Mouse (Mus musculus) kidney, embryonic 16.5 days (tissue): Measurements from ENCODE around the gene Unc5a. TPM values are rescaled to one million over a fixed set of nuclear protein-coding genes. Genes with fewer than 3 reads are reported as not detected.

ENCODE experiments used
- ATAC-seq: fragments of 200-750 bp; cut with Nextera tagmentation; 2 replicates; pipeline ENCODE4 v1.8.0; 2017; ENCODE audit warnings: moderate TSS enrichment; ENCODE audit not compliant: low FRiP score, low TSS enrichment
- H3K27ac ChIP-seq: fragments of 300-500 bp; sonication (generic); 2 replicates; pipeline ENCODE4 v1.5.1; 2014; ENCODE audit warnings: low read length
- H3K27me3 ChIP-seq: fragments of 300-500 bp; sonication (generic); 2 replicates; pipeline ENCODE4 v1.6.1; 2014; ENCODE audit warnings: low read length, control low read depth, mixed read lengths; ENCODE audit not compliant: insufficient read depth
- H3K36me3 ChIP-seq: fragments of 300-500 bp; sonication (generic); 2 replicates; pipeline ENCODE4 v1.6.1; 2014; ENCODE audit warnings: low read length, control low read depth, mixed read lengths; ENCODE audit not compliant: insufficient read depth
- H3K4me1 ChIP-seq: fragments of 300-500 bp; sonication (generic); 2 replicates; pipeline ENCODE4 v1.6.1; 2014; ENCODE audit warnings: low read length, control low read depth, mixed read lengths; ENCODE audit not compliant: insufficient read depth
- H3K4me2 ChIP-seq: fragments of 300-500 bp; sonication (generic); replicated peaks from 2 replicates; pipeline ENCODE4 v1.6.1; 2014; ENCODE audit warnings: low read depth, low read length
- H3K4me3 ChIP-seq: fragments of 300-500 bp; sonication (generic); 2 replicates; pipeline ENCODE4 v1.5.1; 2014; ENCODE audit warnings: mild to moderate bottlenecking, low read length
- H3K9ac ChIP-seq: fragments of 300-500 bp; sonication (generic); replicated peaks from 2 replicates; pipeline ENCODE4 v1.6.1; 2014; ENCODE audit warnings: low read length
- H3K9me3 ChIP-seq: fragments of 300-500 bp; sonication (generic); 2 replicates; pipeline ENCODE4 v1.6.1; 2016; ENCODE audit warnings: low read length, control low read depth
- WGBS: fragments of 180-500 bp; shearing (Covaris S2); extraction: QIAGEN DNeasy Blood & Tissue Kit; methylation state at CpG from one replicate; pipeline ENCODE4 v1.1.7; 2014; 5-methylcytosine and 5-hydroxymethylcytosine counted together
- polyA plus RNA-seq: library from polyadenylated mRNA; unstranded; fragments of >200 nt; fragmentation: Nextera tagmentation; extraction: Ambion mirVana; gene quantifications from 2 replicates; pipeline ENCODE4 v1.2.1, GENCODE M21; 2015

Unc5a gene
- polyA plus RNA-seq, 1 experiment from 2014 or later = 2.7 TPM

DNA sequence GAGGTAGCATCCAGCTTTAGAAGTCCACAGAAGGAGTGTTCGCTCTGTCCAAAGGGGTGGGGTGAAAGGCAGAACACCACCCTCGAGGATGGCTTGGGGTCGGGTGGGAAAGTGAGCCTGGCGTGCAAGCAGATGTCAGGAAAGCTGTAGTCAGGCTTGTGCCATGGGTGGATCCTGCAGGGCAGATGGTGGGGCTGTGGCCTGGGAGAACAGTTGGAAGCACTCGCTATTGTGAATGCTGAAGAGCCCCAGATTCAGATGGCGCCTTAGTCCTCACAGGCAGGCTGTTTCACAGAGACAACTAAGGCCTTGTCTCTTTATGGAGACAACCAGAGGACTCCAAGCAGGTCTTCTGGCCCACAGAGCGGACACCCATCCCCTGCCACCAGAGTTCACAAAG, 43.0 kb downstream of the Unc5a start:
- Histone ChIP-seq H3K27me3 (peaks cover 10% of the 10 kb centered on the region; the same call in 1 of the 2 replicates), H3K27ac (no peak overlapping the region), H3K4me2 (no peak overlapping the region), H3K9me3 (no peaks in the 10 kb centered on the region), H3K4me3 (no peak overlapping the region), H3K36me3 (no peaks in the 10 kb centered on the region), H3K9ac (no peak overlapping the region), H3K4me1 (peaks cover 16% of the 10 kb centered on the region)
- ATAC-seq = no peak
- WGBS = 86% methylated on average over 7 of the region's 7 CpGs

DNA sequence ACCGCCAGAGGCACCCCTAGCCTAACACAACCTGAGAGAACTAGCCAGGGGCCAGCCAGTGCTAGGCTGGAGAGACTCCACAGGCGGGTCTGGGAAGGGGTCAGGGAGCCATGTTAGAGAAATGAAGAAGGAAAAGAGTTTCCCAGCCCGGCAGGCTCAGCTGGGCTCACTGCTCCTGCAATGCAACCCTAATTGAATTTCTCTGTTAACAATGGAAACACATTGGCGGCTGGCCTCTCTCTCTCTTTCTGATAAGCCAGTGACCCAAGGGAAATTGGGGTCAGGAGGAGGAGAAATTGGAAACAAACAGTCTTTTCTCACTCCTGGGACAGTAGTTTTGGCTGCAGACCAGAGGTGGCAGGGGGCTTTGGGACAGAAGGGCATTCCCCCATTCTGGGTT, 45.4 kb downstream of the Unc5a start:
- Histone ChIP-seq H3K4me1 (peaks cover 6% of the 10 kb centered on the region; the same call in 1 of the 2 replicates), H3K36me3 (no peaks in the 10 kb centered on the region), H3K4me2 (no peak overlapping the region), H3K4me3 (no peak overlapping the region), H3K27ac (no peak overlapping the region), H3K9me3 (no peaks in the 10 kb centered on the region), H3K9ac (no peak overlapping the region), H3K27me3 (peaks cover 10% of the 10 kb centered on the region; the same call in 1 of the 2 replicates)
- no peak for ATAC-seq
- 21% methylated on average over 4 of the region's 4 CpGs for WGBS

DNA sequence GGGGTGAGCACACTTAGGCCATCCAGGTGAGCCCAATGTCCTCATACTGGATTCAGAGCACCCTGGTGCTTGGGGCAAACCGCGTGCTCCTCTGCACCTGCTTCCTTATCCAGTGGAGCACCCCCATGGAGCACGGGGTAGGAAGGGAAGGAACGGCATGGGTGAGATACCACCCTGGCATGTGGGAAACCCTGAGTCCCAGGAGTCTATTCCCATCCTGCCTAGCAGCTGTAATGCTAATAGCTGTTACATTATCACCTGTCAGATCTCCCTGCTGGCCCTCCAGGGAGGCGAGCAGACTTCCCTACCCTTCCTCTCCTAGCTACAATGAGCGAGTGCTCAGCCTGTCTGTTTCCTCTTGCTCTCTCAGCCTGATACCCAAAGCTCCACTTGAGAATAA, 46.0 kb downstream of the Unc5a start:
- H3K27me3 ChIP-seq = peaks cover 10% of the 10 kb centered on the region; the same call in 1 of the 2 replicates
- no peak overlapping the region for H3K4me3 ChIP-seq
- no peak overlapping the region for H3K4me2 ChIP-seq
- 74% methylated on average over 6 of the region's 6 CpGs for WGBS
- H3K27ac ChIP-seq = no peak overlapping the region
- no peaks in the 10 kb centered on the region for H3K36me3 ChIP-seq
- H3K4me1 ChIP-seq = peaks cover 6% of the 10 kb centered on the region; the same call in 1 of the 2 replicates
- H3K9ac ChIP-seq = no peak overlapping the region
- no peak for ATAC-seq
- no peaks in the 10 kb centered on the region for H3K9me3 ChIP-seq

DNA sequence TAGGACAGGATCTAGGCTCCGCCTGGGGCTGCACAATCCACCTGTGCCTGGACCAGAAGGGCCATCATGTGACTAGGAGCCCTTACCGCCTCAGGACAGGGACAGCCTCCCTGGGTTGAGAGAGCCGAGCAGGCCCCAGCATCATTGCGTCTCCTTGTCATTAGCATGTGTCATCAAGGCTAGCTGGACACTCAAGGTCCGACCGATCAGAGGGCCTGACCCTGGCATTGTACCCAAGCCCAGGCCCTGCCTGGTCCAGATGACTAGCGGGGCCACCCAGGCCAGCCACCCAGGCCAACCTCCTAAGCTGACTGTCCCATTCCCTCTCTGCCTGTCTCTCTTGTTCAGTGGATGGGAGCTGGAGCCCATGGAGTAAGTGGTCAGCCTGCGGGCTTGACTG, 48.4 kb downstream of the Unc5a start:
- H3K4me2 ChIP-seq = no peak overlapping the region
- no peaks in the 10 kb centered on the region for H3K9me3 ChIP-seq
- peaks cover 6% of the 10 kb centered on the region; the same call in 1 of the 2 replicates for H3K4me1 ChIP-seq
- peaks cover 13% of the 10 kb centered on the region; the same call in 1 of the 2 replicates for H3K27me3 ChIP-seq
- 87% methylated on average over 8 of the region's 8 CpGs for whole genome bisulfite sequencing
- H3K4me3 ChIP-seq = no peak overlapping the region
- no peak overlapping the region for H3K27ac ChIP-seq
- no peak for ATAC-seq
- no peaks in the 10 kb centered on the region for H3K36me3 ChIP-seq
- H3K9ac ChIP-seq = no peak overlapping the region

DNA sequence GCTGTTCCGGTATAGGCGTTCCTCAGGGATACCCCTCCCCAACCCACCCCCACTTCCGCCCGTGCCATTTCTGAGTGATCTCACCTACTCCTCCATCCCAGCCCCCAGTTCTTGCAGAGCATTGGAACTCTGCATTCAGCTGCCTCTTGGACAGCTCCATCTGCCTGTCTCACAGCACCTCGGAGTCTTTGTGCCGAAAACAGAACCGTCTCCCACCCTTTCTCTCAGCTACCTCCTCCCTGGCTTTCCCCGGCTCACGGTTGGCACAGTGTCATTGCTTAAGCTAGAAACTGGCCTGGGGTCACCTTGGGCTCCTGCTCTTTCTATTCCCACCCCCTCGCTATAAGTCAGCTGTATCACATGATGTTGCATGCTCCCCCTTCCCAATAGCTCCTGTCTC, 51.2 kb downstream of the Unc5a start:
- H3K4me3 ChIP-seq = no peak overlapping the region
- H3K9ac ChIP-seq = no peak overlapping the region
- no peak for ATAC-seq
- 0 out of 2 replicates have a peak, but pooled peaks cover 2% of the 10 kb centered on the region for H3K4me1 ChIP-seq
- 67% methylated on average over 10 of the region's 10 CpGs for WGBS
- no peak overlapping the region for H3K27ac ChIP-seq
- H3K9me3 ChIP-seq = no peaks in the 10 kb centered on the region
- H3K36me3 ChIP-seq = no peaks in the 10 kb centered on the region
- 0 out of 2 replicates have a peak, but pooled peaks cover 3% of the 10 kb centered on the region for H3K27me3 ChIP-seq
- H3K4me2 ChIP-seq = no peak overlapping the region

DNA sequence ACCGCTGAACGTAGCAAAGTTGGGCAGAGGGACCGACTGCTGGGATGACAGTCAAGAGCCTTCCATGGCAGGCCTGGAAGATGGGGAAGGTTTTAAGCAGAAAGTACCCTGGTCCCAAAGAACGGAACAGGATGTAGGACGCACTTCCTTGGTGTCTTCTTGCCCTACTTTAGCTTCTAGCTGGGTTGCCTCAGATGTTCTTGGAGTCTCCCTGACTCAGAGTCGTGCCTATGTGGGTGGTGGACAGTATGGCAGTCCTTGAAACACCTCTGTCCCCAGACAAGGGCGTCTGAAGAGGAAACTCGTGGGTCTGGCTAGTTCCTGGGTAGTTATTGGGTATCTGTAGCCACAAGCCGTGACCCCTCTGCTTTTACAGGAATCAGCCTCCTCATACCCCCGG, 52.9 kb downstream of the Unc5a start:
- Histone ChIP-seq H3K27me3 (0 out of 2 replicates have a peak, but pooled peaks cover 3% of the 10 kb centered on the region), H3K4me1 (0 out of 2 replicates have a peak, but pooled peaks cover 8% of the 10 kb centered on the region), H3K27ac (no peak overlapping the region), H3K9ac (no peak overlapping the region), H3K4me3 (no peak overlapping the region), H3K9me3 (no peaks in the 10 kb centered on the region), H3K4me2 (no peak overlapping the region), H3K36me3 (no peaks in the 10 kb centered on the region)
- ATAC-seq = no peak
- 71% methylated on average over 10 of the region's 10 CpGs for WGBS

DNA sequence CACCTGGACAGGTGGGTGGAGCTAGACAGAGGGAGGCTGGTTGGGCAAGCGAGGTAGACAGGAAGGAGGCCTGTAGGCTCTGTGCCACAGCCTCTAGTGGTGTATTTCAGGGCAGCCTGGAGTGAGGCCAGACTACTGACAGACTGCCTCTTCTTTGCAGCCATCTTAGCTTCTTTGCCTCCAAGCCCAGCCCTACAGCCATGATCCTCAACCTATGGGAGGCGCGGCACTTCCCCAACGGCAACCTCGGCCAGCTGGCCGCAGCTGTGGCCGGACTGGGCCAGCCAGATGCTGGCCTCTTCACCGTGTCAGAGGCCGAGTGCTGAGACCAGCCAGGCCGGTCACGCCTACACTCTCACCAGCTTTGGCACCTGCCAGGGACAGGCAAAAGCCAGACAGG, 55.4 kb downstream of the Unc5a start:
- H3K36me3 ChIP-seq = no peaks in the 10 kb centered on the region
- no peak overlapping the region for H3K27ac ChIP-seq
- 0 out of 2 replicates have a peak, but pooled peaks cover 3% of the 10 kb centered on the region for H3K27me3 ChIP-seq
- H3K4me1 ChIP-seq = 0 out of 2 replicates have a peak, but pooled peaks cover 8% of the 10 kb centered on the region
- no peak overlapping the region for H3K4me2 ChIP-seq
- no peak overlapping the region for H3K9ac ChIP-seq
- ATAC-seq = peak; percentile 25; the same call in 1 of the 2 replicates
- 49% methylated on average over 11 of the region's 11 CpGs for WGBS
- no peak overlapping the region for H3K4me3 ChIP-seq
- H3K9me3 ChIP-seq = no peaks in the 10 kb centered on the region

DNA sequence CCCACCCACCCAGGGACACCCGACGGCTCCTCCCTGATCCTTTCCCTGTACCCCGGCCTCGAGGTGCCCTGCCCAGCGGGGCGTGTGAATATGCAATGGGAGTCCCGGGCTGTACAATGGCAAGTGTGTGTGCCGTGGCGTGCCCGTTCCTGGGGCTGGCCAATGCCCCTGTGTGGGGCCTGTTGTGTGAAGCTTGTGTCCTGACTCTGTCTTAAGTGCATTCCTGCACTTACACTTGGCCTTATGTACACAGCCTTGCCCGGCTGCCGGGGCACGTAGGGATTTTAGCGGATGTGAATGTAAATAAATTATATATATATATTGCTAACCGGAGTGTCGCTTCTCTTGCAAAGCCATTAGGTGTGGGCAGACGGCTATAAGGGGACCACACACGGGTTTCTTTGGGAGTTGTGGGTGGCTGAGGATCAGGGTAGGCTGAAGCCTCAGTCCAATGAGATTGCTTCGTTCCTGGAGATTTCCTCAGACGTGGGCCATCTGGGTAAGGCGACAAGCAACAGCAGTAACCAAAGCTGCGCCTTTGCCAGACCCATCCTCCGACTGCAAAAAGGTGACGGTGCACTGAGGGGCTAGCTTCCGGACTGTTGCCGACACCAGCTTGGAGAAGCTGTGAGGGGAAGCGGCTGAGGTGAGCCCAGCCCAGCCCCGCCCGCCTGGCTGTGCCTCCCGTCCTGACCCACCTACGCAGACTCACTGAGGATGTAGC, 56.6 kb downstream of the Unc5a start:
- ATAC-seq = peak; percentile 46; the same call in 1 of the 2 replicates
- Histone ChIP-seq H3K27ac (no peak overlapping the region), H3K4me2 (no peak overlapping the region), H3K9me3 (no peaks in the 10 kb centered on the region), H3K9ac (no peak overlapping the region), H3K4me1 (0 out of 2 replicates have a peak, but pooled peaks cover 8% of the 10 kb centered on the region), H3K36me3 (no peaks in the 10 kb centered on the region), H3K27me3 (0 out of 2 replicates have a peak, but pooled peaks cover 3% of the 10 kb centered on the region), H3K4me3 (no peak overlapping the region)
- 53% methylated on average over 31 of the region's 31 CpGs for WGBS

DNA sequence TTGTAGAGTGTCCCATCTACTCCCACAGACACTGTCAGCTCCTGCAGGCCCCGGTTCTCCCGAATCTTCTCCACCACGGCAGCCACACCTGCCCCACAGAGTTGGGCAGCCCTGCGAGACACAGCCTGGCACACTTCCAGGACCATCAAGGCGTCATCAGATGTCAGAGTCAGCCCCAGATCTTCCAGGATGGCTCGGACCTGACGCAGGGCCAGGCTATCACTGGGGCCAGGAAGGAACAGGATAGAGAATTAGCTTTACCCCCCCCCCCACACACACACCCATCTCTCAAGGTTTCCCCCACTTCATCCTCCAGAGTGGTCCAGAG, 57.2 kb downstream of the Unc5a start:
- 0 out of 2 replicates have a peak, but pooled peaks cover 8% of the 10 kb centered on the region for H3K4me1 ChIP-seq
- H3K4me3 ChIP-seq = no peak overlapping the region
- H3K27ac ChIP-seq = no peak overlapping the region
- no peaks in the 10 kb centered on the region for H3K36me3 ChIP-seq
- H3K9me3 ChIP-seq = no peaks in the 10 kb centered on the region
- 0 out of 2 replicates have a peak, but pooled peaks cover 3% of the 10 kb centered on the region for H3K27me3 ChIP-seq
- no peak overlapping the region for H3K4me2 ChIP-seq
- ATAC-seq = no peak
- WGBS = 74% methylated on average over 7 of the region's 7 CpGs
- H3K9ac ChIP-seq = no peak overlapping the region

DNA sequence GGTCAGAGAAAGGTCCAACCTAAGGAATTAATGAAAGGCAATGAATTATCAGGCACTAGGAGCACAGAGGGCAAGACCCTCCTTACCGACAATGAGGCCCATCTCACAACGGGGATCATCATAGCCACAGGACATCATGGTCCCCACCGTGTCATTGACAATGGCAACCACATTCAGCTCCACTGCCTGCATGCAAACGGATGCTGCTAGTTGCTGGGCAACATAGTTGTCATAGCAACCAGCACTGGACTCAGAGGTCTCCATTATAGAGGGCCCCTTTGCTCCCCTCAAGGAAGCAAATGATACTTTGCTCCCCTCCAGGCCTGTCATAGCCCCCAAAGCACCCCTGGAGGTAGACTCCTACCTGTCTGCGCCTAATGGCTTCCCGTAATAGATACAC, 59.4 kb downstream of the Unc5a start:
- Histone ChIP-seq H3K27ac (no peak overlapping the region), H3K27me3 (no peaks in the 10 kb centered on the region), H3K4me1 (0 out of 2 replicates have a peak, but pooled peaks cover 8% of the 10 kb centered on the region), H3K4me2 (no peak overlapping the region), H3K4me3 (no peak overlapping the region), H3K36me3 (no peaks in the 10 kb centered on the region), H3K9ac (no peak overlapping the region), H3K9me3 (no peaks in the 10 kb centered on the region)
- no peak for ATAC-seq
- WGBS = 74% methylated on average over 6 of the region's 6 CpGs
